Mouse (Mus musculus): ENCODE measurements at regions not wholly inside any gene's neighbourhood (a gene's known extent, or its start where the extent isn't known, plus 50 kb on each side); places are given as distances from the start of the nearest gene placed in this dataset.

DNA sequence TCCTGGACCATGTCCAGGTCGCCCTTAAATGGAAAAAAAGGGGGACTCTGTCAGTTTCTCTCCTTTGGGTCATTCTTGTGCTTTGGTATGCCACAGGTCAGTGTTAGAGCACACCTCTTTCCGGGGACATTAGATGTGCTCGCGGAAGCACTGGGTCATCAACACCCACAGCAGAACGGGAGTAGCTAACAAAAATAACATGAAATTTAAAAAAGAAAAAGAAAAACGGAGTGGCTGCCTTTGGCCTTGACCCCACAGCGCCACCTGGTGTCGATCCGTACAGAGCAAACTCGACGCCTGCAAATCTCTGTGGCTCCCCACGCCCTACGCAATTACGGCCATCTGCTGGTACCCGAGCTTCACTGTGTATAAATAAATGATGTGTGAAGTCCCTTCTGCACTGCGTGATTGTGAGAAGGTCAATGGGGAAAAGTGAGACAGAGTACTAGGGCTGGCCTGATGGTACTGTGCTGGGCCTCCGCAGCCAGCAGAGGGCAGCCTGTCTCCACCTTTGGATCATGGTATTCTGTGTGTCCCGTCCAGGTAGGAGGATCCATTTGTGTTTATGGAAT lies 99.0 kb upstream of the Slc7a12 start:
- peak; percentile 9 for DNase-seq (ENCODE audit: low read depth, low spot score)

DNA sequence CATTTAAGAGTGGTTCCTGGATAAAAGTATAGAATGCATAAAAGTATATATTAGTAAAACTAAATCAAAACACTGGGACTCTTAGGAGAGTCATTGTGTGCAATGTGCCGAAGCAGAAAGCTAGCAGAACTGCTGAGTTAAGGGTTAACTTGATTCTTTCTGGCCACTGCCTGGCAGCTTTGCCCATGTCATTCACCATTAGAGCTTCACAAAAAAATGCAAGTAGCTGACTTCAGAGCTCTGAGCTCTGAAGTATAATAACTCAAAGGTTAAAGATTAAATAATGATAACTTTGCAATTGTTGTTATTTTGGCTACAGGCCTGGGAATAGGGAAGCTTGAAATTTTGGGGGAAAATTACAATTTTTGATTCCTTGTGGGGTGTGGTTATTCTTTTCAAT lies 89.8 kb upstream of the Slc7a12 start:
- DNase-seq (ENCODE audit: low read depth, low spot score) = no peak

DNA sequence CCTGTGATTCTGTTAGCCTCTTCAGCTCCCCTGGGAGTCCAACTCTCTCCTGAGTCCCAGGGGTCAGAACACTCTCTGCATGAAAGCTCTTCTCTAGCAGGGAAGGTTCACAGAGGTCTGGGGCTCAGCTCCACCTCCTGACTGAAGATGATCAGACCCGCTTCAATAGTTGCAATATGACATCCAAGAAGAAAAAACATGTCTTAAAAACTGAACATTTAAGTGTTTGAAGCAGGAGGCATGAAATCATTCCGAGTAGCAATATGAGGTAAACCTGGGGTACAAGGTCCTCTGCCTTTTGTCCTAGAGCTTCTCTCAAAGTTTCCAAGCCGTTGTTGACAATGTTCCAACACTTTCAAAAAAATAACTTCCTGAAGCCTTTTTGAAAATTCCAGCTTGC lies 81.8 kb upstream of the Slc7a12 start:
- DNase-seq (ENCODE audit: low read depth, low spot score) = no peak

DNA sequence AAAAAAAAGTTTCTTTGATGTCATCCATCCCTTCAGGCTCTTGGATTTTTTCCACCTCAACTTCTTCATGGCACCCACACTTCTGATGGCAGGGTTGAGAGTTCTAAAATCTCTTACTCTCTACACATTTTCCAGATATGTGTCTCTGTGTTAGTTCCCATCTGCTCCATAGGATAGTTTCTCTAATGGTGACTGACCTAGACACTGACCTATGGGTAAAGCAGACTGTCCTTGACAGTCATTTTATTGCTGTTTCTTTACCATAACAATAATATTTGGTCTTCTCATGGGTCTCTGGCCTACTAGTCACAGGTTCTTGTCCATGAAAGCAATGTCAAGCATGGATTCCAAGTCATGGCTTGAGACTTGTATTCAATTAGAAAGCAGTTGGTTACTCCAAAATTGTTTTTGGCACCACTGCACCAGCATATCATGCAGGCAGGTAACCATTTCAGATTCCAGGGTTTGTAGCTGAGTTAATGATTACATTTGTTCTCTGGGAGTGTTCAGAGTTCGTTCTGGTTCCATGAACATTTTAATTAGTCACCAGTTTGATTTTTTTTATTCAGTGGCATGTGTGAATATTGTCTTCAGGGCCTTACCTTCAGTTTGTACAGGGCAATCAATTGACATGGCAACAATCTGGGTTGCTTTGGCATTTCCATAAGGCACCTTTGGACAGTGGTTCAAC lies 71.9 kb upstream of the Slc7a12 start:
- DNase-seq (ENCODE audit: low read depth, low spot score) = no peak
